Mouse (Mus musculus) olfactory bulb, adult 2 months (tissue): ENCODE measurements around the gene Zdhhc19.

Experiments
- CTCF ChIP-seq: fragments of 200-500 bp; IDR thresholded peaks from 2 replicates; pipeline ENCODE4 v1.5.1; 2012; ENCODE audit warnings: low read depth, mild to moderate bottlenecking, low read length, moderate library complexity; ENCODE audit not compliant: insufficient read depth
- POLR2A ChIP-seq: fragments of 200-500 bp; IDR thresholded peaks from 2 replicates; pipeline ENCODE4 v1.6.1; 2012; ENCODE audit warnings: mild to moderate bottlenecking, low read depth, low read length, moderate library complexity; ENCODE audit not compliant: insufficient read depth

- TF ChIP-seq CTCF (no peak), POLR2A (no peak)
These were observed 16.9 kb downstream of the Zdhhc19 start for GRCm38 (mm10) chr16:32512921-32513320.
